Mouse (Mus musculus) ovary, adult 18-20 months (tissue): ENCODE results near the gene Ppp2r5d.

ENCODE experiments used
- DNase-seq: peaks from one replicate; pipeline ENCODE4 v3.0.0; 2022; ENCODE audit warnings: low spot score, mixed read lengths

Ppp2r5d gene

DNA sequence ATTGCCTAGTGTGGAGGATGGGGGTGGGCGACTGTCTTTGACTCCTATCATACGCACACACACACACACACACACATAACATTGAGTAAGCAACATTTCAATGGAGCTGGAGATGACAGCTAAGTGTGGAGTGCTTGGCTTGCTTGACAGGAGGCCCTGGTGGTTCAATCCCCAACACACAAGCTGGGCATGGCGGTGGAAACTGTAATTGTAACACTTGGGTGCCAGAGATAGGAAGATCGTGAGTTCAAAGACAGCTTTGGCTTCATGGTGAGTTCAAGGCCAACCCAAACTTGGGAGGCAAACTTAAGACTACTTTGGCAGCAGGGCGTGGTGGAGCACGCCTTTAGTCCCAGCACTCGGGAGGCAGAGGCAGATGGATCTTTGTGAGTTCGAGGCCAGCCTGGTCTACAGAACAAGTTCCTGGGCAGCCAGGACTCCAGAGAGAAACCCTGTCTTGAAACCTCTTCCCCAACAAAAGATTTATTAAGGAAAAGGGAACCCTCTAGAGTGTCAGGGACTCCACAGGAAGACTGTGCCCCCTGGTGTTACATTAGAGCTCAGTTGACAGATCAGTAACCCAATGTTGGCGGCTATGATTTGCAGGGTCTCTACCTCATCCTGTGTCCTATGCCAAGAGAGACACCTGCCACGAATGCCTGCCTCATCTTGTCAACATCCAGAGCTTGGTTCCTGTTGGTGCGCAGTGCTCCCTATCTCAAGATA, 10.0 kb upstream of the Ppp2r5d start:
- no peak for DNase-seq

DNA sequence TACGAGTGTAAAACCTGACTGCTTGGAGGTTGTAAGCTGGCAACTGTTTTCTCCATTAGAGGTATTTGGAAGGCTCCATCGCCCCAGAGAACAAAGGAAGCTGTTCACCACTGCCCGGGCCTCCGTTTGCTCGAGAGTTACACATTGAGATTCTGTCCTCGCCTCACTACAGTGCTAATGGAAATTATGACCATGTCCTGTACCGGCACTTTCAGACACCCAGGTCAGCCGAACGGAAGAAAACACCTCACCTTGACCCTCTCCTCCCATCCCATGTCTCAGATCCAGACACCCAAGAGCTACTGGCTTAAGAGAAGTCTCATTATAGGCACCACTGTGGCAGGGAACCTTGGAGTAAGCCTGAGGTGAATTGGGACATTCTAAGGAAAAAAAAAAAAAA, 8.9 kb upstream of the Ppp2r5d start:
- no peak for DNase-seq

DNA sequence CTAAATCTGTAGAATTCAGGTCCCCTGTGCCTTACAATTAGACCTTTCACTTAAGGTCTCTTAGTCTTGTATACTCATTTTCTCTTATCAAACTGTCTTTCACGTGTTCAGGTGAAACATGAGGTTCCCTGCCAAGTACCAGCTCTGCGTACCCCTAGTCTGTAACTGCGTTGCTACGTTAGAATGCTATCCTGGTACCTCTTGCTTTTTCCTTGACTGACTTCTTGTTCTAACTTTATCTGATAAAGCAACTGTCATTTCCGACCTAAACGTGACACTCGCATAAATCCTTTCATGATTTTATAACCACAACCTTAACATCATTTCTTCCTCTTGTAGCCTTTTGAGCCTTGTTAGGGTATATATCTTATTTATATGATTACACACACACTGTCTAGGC, 7.5 kb upstream of the Ppp2r5d start:
- no peak for DNase-seq

- DNase-seq, result no peak
Measured at GRCm38 (mm10) chr17:46711612-46712271, 6.8 kb upstream of the Ppp2r5d start.

GRCm38 (mm10) chr17:46710959-46711597, 6.2 kb upstream of the Ppp2r5d start, which contains the start of gene Pex6:
Pex6 (plus strand) TSS chr17:46711463.
- peak; percentile 84 for DNase-seq

- no peak for DNase-seq
Measured at GRCm38 (mm10) chr17:46706375-46707089, 1.6 kb upstream of the Ppp2r5d start.

- DNase-seq, result no peak
Measured at GRCm38 (mm10) chr17:46703971-46704886, 682 bp downstream of the Ppp2r5d start.

GRCm38 (mm10) chr17:46702506-46702905, 2.4 kb downstream of the Ppp2r5d start:
- no peak for DNase-seq

GRCm38 (mm10) chr17:46702100-46702499, 2.8 kb downstream of the Ppp2r5d start:
- no peak for DNase-seq

GRCm38 (mm10) chr17:46701489-46701888, 3.4 kb downstream of the Ppp2r5d start:
- DNase-seq, result no peak

- DNase-seq, result no peak
Measured at GRCm38 (mm10) chr17:46699912-46700311, 5.0 kb downstream of the Ppp2r5d start.

DNA sequence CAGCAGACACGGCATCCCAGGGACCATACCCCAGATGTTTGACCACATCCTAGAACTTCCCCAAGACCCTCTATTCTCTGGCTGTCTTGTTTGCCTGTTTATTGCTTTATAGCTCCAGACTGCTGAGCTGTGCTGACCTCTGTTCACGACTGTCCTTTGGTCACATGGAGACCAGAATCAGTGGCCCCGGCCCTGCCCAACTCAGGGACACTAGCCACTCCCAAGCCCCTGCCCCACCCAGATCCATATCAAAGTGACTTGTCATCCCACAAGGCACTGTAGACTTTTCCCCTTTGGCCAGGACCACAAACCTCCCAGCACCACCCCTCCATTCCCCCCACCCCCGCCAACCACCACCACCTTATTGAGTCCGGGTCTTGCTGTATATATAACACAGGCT, 5.7 kb downstream of the Ppp2r5d start:
- DNase-seq, result no peak

DNA sequence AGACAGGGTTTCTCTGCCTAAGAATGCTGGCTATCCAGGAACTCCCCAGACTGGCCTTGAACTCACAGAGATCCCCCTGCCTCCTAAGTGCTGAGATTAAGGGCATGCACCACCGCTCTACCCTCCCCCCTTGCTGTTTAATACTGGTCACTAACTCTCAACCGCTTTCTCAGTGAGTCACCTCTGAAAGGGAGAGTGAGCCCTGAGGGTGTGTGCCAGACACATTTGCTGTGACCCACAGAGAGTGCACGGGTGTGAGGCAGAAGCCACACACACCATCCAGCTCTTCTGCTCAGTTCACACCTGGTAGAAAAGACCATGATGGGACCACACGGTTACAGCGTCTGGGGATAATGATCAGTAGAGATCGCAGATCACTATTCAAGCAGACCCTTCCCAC, 6.4 kb downstream of the Ppp2r5d start:
- DNase-seq, result no peak

- no peak for DNase-seq
Measured at GRCm38 (mm10) chr17:46694517-46695063, 10.3 kb downstream of the Ppp2r5d start.

- no peak for DNase-seq
Measured at GRCm38 (mm10) chr17:46691390-46691789, 13.5 kb downstream of the Ppp2r5d start.

DNA sequence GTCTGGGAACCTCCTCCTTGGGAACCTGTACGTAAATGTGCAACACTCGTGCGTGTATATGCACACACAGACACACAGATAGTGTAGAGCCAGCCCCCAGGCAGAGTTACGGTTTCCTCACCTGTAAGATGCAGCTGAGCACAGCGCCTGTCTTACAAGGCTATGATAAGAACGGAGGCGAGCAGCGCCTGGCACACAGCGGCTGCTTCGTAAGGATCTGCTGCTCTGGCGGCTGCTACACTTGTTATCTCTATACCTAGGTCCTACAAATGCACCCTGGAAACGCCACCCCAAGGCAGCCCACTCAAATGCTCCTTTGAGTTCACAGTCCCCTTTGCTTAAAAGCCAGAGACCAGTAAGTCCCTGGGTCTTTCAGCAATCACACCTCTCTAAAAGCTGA, 14.2 kb downstream of the Ppp2r5d start:
- DNase-seq, result no peak

DNA sequence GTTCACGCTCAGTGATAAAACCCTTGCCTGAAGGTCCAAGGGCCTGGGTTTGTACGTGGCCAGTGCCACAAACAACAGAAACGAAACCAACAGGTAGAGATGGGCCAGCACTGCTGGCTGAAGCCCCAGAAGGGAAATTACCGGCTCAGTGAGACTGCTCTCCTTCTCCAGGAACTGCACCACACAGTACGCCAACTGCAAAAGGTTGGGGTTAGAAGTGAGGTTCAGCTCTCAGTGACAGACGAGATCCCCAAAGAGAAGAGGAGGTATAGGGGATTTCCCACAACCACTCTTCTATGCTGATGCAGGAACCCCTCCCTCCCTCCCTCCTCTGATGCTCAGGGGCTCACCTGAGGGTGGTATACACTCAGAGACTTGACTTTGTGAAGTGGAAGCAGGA, 19.0 kb downstream of the Ppp2r5d start:
- no peak for DNase-seq

DNA sequence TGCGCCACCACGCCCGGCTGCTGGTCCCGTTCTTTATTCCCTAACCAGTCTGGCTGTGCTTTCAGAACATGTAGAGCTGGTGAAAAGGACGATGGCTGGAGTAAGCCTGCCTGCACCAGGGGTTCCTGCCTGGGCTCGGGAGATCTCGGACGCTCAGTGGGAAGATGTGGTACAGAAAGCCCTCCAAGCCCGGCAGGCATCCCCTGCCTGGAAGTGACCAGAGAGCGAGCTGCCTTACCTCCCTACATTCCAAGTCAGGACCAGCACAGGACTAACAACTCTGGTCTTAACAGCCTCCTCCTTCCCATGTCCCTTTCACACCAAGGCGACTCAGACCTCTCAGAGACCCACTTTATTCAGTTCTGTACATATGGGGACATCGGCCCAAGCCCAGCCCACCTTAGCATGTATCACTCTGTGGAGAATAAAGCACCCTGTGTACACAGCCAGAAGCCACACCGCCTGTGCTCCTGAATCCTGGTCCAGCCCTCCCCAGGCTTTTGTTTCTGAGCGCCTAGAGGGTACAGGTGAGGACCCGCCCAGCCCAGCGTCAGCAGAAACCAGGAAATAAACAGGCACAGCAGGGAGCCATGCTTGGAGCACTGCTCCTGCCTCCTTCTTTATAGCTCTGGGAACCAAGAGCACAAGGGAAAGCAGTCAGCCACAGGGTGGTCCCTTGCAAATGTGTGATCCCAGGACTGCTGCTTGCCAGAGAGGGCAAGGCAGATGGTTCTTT, 22.1 kb downstream of the Ppp2r5d start:
- DNase-seq, result no peak

DNA sequence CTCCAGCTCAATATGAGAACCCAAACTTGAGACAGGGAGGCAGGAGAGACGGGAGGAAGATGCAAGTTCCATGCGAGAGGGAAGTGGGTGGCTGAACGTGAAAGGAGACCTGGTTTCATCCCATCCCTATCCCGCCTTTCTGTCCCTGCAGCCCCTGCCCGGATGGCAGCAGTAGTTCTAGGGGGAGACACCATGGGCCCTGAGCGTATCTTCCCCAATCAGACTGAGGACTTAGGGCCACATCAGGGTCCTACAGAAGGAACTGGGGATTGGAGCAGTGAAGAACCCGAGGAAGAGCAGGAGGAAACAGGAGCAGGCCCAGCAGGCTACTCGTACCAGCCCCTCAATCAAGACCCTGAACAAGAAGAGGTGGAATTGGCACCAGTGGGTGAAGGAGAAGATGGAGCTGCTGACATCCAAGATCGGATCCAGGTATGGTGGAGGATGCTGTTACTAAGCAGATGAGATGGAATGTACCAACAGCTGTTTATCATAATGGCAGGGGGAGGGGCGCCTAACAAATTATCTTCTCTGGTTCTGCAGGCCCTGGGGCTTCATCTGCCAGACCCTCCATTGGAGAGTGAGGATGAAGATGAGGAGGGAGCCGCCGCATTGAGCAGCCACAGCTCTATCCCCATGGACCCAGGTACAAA, 23.3 kb downstream of the Ppp2r5d start:
- no peak for DNase-seq
